Mouse (Mus musculus) lung, embryonic 16.5 days (tissue): ENCODE measurements around the gene Mical3. TPM values are rescaled to one million over a fixed set of nuclear protein-coding genes. Genes with fewer than 3 reads are reported as not detected.

Experiments used
- ATAC-seq: fragments of 200-750 bp; cut with Nextera tagmentation; 2 replicates; pipeline ENCODE4 v1.8.0; 2017; ENCODE audit warnings: low read depth, mild to moderate bottlenecking, moderate library complexity
- H3K27ac ChIP-seq: fragments of 300-500 bp; sonication (generic); 2 replicates; pipeline ENCODE4 v1.5.1; 2014; ENCODE audit warnings: mild to moderate bottlenecking, control low read depth, low read length
- H3K27me3 ChIP-seq: fragments of 300-500 bp; sonication (generic); 2 replicates; pipeline ENCODE4 v1.6.1; 2014; ENCODE audit warnings: low read depth, low read length, mixed read lengths; ENCODE audit not compliant: control insufficient read depth, insufficient read depth
- H3K36me3 ChIP-seq: fragments of 300-500 bp; sonication (generic); 2 replicates; pipeline ENCODE4 v1.6.1; 2014; ENCODE audit warnings: low read length; ENCODE audit not compliant: control insufficient read depth, insufficient read depth
- H3K4me1 ChIP-seq: fragments of 300-500 bp; sonication (generic); replicated peaks from 2 replicates; pipeline ENCODE4 v1.6.1; 2014; ENCODE audit warnings: low read length, mixed read lengths; ENCODE audit not compliant: control insufficient read depth, insufficient read depth
- H3K4me2 ChIP-seq: fragments of 300-500 bp; sonication (generic); 2 replicates; pipeline ENCODE4 v1.6.1; 2014; ENCODE audit warnings: low read depth, low read length, control low read depth
- H3K4me3 ChIP-seq: fragments of 300-500 bp; sonication (generic); 2 replicates; pipeline ENCODE4 v1.5.1; 2014; ENCODE audit warnings: mild to moderate bottlenecking, low read length, control low read depth
- H3K9ac ChIP-seq: fragments of 300-500 bp; sonication (generic); 2 replicates; pipeline ENCODE4 v1.6.1; 2014; ENCODE audit warnings: low read length, control low read depth
- H3K9me3 ChIP-seq: fragments of 300-500 bp; sonication (generic); 2 replicates; pipeline ENCODE4 v1.6.1; 2016; ENCODE audit warnings: low read length; ENCODE audit not compliant: control insufficient read depth
- WGBS: fragments of 180-500 bp; shearing (Covaris S2); extraction: QIAGEN DNeasy Blood & Tissue Kit; methylation state at CpG from one replicate; pipeline ENCODE4 v1.1.7; 2014; 5-methylcytosine and 5-hydroxymethylcytosine counted together
- polyA plus RNA-seq: library from polyadenylated mRNA; unstranded; fragments of >200 nt; fragmentation: Nextera tagmentation; extraction: Ambion mirVana; gene quantifications from 2 replicates; pipeline ENCODE4 v1.2.1, GENCODE M21; 2015

The Mical3 gene
- polyA plus RNA-seq, 1 experiment from 2014 or later = 15.9 TPM

DNA sequence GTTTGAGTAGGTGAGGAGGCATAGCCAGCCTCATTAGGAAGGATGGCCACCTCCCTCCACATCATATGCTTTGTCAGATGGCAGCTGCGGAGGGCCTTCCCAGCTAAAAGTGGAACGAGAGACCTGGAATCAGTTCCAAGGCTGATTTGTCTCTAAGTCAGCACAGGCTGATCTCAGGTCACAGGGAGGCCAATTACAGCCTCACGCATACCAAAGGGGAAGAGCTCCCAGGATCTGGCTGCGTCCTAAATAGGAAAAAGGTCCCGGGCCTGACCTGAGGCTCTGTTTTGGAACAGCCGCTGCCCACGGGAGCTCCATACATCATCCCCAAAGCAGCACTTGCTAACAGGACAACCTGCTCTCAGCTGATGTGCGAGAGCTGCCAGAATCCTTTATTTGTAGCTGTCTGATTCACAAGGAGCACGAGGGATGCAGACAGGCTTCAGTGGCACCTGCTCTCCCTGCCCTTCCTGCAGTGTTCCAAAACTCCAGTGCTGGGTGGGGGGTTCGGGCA is 143.2 kb downstream of the Mical3 start:
- H3K4me1 ChIP-seq = no peaks in the 10 kb centered on the region
- H3K4me3 ChIP-seq = no peak overlapping the region
- no peaks in the 10 kb centered on the region; the same call in 1 of the 2 replicates for H3K36me3 ChIP-seq
- no peak overlapping the region for H3K4me2 ChIP-seq
- 43% methylated on average over 10 of the region's 10 CpGs for WGBS
- H3K9ac ChIP-seq = no peak overlapping the region
- no peaks in the 10 kb centered on the region for H3K9me3 ChIP-seq
- no peaks in the 10 kb centered on the region for H3K27me3 ChIP-seq
- ATAC-seq = 0 out of 2 replicates have a peak, but pooled peaks have one; percentile 21
- H3K27ac ChIP-seq = no peak overlapping the region

DNA sequence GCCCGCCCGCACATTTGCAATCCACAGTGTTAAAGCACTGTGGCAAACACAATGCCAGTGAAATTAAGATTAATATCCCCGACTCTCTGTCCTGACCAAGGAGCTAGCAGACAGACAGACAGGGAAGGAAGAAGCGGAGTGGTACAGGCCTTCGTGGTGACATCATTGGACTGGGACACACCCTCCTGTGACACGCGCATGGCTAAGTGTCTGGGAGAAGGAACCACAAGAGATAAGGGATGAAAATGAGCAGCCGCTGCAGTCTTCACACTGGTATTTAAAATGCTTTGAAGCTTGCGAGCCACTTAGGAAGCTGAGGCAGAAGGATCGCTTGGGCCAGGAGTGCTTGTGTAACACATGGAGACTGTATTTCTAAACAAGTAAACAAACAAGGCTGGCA is 143.6 kb downstream of the Mical3 start:
- 69% methylated on average over 10 of the region's 10 CpGs for WGBS
- Histone ChIP-seq H3K4me2 (no peak overlapping the region), H3K4me1 (no peaks in the 10 kb centered on the region), H3K27ac (no peak overlapping the region), H3K9ac (no peak overlapping the region), H3K27me3 (no peaks in the 10 kb centered on the region), H3K4me3 (no peak overlapping the region), H3K9me3 (no peaks in the 10 kb centered on the region), H3K36me3 (no peaks in the 10 kb centered on the region; the same call in 1 of the 2 replicates)
- no peak for ATAC-seq

DNA sequence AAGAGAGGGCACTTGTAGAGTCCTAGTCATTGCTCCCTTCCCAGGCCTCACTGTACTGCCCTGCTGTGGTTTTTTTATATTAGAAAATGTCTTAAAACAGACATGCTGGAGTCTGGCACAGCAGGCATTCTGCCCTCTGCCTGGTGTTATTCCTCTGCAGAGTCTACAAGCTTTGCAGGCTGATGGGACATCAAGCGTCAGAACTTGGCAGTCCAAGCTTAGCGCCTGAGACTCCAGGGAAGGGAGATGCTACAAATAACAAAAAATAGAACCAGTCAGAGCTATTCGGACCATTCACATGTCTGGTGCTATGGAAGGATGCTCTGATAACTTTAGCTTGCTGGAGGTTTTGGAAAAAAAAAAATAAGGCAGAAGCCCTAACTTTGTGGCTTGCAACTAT is 144.6 kb downstream of the Mical3 start:
- Histone ChIP-seq H3K9me3 (no peaks in the 10 kb centered on the region), H3K4me1 (no peaks in the 10 kb centered on the region), H3K9ac (no peak overlapping the region), H3K4me2 (no peak overlapping the region), H3K4me3 (no peak overlapping the region), H3K27me3 (no peaks in the 10 kb centered on the region), H3K36me3 (no peaks in the 10 kb centered on the region), H3K27ac (no peak overlapping the region)
- ATAC-seq = no peak
- WGBS = 85% methylated on average over 3 of the region's 3 CpGs

DNA sequence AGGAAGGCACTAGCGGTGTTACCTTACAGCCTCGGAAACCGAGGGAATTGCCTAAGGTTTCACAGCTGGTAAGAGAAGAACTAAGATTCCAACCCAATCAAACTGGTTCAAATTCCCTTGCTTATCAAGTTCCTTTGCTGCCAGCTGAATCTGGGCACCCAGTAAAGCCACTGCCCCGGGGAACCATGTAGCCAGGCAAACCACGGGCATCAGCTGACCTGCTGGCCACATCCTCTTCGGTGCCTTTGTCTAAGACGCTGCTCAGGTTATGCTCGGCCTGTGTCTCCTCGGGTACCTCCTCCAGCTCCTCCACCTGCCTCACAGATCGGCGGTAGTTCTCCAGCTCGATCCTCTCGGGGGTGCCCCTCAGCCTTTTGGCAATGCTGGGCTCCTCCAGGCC is 148.5 kb downstream of the Mical3 start:
- ATAC-seq = no peak
- Histone ChIP-seq H3K27me3 (no peaks in the 10 kb centered on the region), H3K4me2 (no peak overlapping the region), H3K9me3 (no peaks in the 10 kb centered on the region), H3K36me3 (no peaks in the 10 kb centered on the region), H3K9ac (no peak overlapping the region), H3K4me3 (no peak overlapping the region), H3K4me1 (peaks cover 13% of the 10 kb centered on the region), H3K27ac (no peak overlapping the region)
- WGBS = 96% methylated on average over 13 of the region's 13 CpGs

DNA sequence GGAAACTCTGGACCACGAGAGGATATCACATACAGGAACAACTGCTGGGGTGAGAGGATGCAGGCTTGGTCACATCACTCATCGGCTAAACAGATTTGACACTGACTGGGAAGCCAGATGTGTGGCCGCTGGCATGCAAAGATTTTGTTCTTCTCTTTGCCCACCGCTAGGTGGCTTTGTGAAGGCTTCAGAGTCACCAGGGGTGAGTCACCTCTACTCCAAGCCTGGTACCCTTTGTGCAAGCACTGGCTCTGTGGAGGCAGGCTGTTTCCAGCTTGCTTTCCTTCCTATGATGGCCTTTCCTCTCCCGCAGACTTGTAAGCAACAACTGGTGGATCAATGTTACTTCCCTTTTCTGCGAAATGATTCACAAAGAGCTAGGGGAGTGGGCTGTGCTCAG is 149.3 kb downstream of the Mical3 start:
- WGBS = 56% methylated on average over 6 of the region's 6 CpGs

DNA sequence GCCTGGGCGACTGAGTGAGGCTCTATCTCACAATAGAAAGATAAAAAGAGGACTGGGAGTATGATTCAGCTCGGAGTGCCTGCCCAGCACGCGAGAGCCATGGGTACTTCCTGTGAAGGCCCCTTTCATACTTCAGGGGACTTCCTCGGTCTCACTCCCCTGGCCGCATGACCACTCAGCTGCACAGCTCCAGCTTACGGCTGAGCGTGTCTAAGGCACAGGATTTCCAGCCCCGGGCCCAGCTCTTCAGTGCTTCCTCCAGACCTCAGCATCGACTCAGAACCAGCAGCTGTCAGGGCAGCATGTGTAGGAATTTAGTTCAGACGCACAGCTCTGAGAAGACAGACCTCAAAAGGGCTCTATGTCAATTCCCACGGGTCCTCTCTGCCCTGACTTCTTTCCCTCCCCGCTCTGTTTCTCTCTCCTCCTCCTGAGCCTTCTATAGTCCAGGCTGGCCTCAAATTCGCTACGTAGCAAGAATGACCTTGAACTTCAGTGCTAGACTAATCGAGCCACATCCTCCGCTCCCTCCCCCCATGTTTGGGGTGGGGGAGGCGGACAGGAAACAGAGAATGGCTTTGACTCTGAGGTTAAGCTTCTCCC is 152.7 kb downstream of the Mical3 start:
- H3K4me1 ChIP-seq = peaks cover 17% of the 10 kb centered on the region
- H3K9ac ChIP-seq = no peak overlapping the region
- H3K4me2 ChIP-seq = no peak overlapping the region
- peak; percentile 58 for ATAC-seq
- WGBS = 33% methylated on average over 18 of the region's 18 CpGs
- H3K4me3 ChIP-seq = no peak overlapping the region
- H3K9me3 ChIP-seq = no peaks in the 10 kb centered on the region
- peak overlapping the region; percentile 83 for H3K27ac ChIP-seq
- H3K27me3 ChIP-seq = no peaks in the 10 kb centered on the region
- 0 out of 2 replicates have a peak, but pooled peaks cover 2% of the 10 kb centered on the region for H3K36me3 ChIP-seq

More for the DNA sequence above, 149.3 kb downstream of the Mical3 start:
- Histone ChIP-seq H3K4me1 (peaks cover 17% of the 10 kb centered on the region), H3K4me2 (no peak overlapping the region), H3K9me3 (no peaks in the 10 kb centered on the region), H3K27me3 (no peaks in the 10 kb centered on the region), H3K36me3 (no peaks in the 10 kb centered on the region), H3K27ac (no peak overlapping the region), H3K9ac (no peak overlapping the region), H3K4me3 (no peak overlapping the region)
- no peak for ATAC-seq

DNA sequence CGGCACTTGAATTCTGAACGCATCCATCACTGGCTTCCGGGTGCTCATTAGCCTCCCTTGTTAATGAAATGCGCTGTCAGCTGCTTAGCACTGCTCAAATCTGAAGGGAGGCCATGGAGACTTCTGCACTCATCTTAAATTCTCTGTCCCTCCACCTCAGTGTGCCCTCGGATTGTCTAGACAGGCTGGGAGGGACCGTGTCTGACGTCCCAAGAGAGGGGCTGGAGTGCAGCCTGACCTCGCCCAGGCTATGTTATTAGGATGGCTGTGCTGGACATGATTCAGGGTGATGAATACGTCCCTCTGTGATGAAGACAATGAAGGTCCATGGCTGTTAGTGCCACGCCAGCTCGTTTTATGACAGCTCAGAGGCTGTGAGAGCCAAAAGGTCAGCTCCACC is 153.8 kb downstream of the Mical3 start:
- ATAC-seq = peak; percentile 73
- WGBS = 52% methylated on average over 11 of the region's 11 CpGs
- H3K4me2 ChIP-seq = no peak overlapping the region

DNA sequence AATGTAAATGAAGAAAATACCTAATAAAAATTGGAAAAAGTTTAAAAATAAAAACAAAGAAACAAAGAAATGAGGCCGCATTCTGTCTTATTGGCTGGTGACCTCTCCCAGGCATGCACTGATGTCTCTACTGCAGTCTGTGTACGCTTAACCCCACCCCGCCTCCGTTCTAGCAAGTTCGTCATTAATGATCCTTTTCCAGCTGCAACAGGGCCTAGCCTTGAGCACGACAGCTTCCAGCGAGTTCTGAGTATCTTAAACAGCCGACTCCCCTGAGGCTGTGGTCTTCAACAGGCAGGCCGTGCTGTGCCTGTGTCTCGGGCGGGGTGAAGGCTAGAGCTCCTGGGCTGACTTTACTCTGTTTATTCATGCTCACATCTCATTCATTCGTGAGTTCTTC is 154.7 kb downstream of the Mical3 start:
- 0 out of 2 replicates have a peak, but pooled peaks cover 3% of the 10 kb centered on the region for H3K36me3 ChIP-seq
- H3K4me2 ChIP-seq = no peak overlapping the region
- ATAC-seq = no peak
- H3K27me3 ChIP-seq = no peaks in the 10 kb centered on the region
- H3K9me3 ChIP-seq = no peaks in the 10 kb centered on the region
- no peak overlapping the region for H3K27ac ChIP-seq
- no peak overlapping the region for H3K9ac ChIP-seq
- H3K4me3 ChIP-seq = no peak overlapping the region
- WGBS = 67% methylated on average over 12 of the region's 12 CpGs
- peaks cover 17% of the 10 kb centered on the region for H3K4me1 ChIP-seq

More for the DNA sequence above, 153.8 kb downstream of the Mical3 start:
- no peak overlapping the region for H3K9ac ChIP-seq
- H3K27ac ChIP-seq = no peak overlapping the region
- no peaks in the 10 kb centered on the region for H3K27me3 ChIP-seq
- peaks cover 17% of the 10 kb centered on the region for H3K4me1 ChIP-seq
- H3K36me3 ChIP-seq = 0 out of 2 replicates have a peak, but pooled peaks cover 3% of the 10 kb centered on the region
- no peaks in the 10 kb centered on the region for H3K9me3 ChIP-seq
- no peak overlapping the region for H3K4me3 ChIP-seq

DNA sequence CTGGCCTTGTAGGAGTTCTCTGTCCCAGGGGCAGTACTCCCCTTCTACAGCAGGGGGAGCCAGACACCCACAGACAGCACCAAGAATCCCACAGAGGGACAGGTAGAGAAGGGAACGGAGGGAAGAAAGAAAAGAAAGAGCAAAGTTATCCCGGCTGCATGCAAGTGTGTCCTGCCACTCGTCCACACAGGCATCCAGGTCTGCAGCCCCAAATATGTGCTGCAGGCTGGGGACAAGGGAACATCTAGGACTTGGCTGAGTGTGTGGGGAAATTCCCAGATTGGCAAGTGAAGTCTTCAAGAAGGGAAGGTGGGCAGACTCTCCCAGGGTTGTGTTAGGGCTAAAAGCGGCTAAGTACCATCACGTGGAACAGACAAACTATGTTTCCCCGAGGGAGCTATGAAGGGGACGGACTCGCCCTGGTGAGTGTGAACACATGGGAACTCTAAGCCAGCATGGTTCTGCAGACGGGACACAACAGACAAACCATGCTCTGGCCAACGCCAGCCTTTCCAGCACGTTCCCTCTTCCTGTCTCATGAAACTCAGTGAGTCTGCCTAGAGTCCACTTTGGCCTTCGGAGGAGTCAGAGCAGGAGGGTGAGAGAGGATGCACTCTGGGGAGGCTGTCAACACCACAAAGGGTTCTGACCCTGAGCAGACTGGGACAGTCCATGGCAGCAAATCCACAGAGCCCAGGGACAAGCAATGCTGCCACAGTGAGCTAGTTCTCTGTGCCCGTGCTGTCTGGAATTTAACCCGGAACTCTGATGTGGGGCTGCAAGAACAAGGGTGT is 158.8 kb downstream of the Mical3 start:
- Histone ChIP-seq H3K27ac (0 out of 2 replicates have a peak overlapping the region, but pooled peaks have one; percentile 27), H3K4me1 (peaks cover 3% of the 10 kb centered on the region), H3K36me3 (peaks cover 7% of the 10 kb centered on the region; the same call in 1 of the 2 replicates), H3K9me3 (no peaks in the 10 kb centered on the region), H3K9ac (no peak overlapping the region), H3K4me2 (no peak overlapping the region), H3K4me3 (no peak overlapping the region), H3K27me3 (no peaks in the 10 kb centered on the region)
- 52% methylated on average over 14 of the region's 14 CpGs for WGBS
- peak; percentile 80; the same call in 1 of the 2 replicates for ATAC-seq
